Mouse (Mus musculus) heart, adult 2 months (tissue): ENCODE results near the gene Dtd1.

Experiments
- CTCF ChIP-seq: fragments of 200-600 bp; IDR thresholded peaks from 2 replicates; pipeline ENCODE4 v1.8.1; 2022; ENCODE audit warnings: antibody characterized with exemption, mild to moderate bottlenecking, moderate library complexity
- EP300 ChIP-seq: fragments of 200-500 bp; IDR thresholded peaks from 2 replicates; pipeline ENCODE4 v1.6.1; 2011; ENCODE audit warnings: low read depth, low read length, control low read depth; ENCODE audit not compliant: insufficient read depth
- POLR2A ChIP-seq: fragments of 200-500 bp; IDR thresholded peaks from 2 replicates; pipeline ENCODE4 v1.6.1; 2011; ENCODE audit warnings: mild to moderate bottlenecking, low read depth, low read length, control low read depth; ENCODE audit not compliant: insufficient read depth

- no peak for TF ChIP-seq CTCF
- TF ChIP-seq POLR2A, result no peak
- TF ChIP-seq EP300, result no peak
Observed at GRCm38 (mm10) chr2:144746046-144746783, 146.5 kb downstream of the Dtd1 start.
